Mouse (Mus musculus) midbrain, embryonic 10.5 days (tissue): ENCODE data around the gene Olfr551. TPM values are rescaled to one million over a fixed set of nuclear protein-coding genes. Genes with fewer than 3 reads are reported as not detected.
"Not testable (repeated sequence)": the region's sequence is repeated elsewhere in the genome, so short reads cannot be mapped to it uniquely, and the experiment has no call there.

Experiments used
- DNase-seq: peaks from one replicate; pipeline ENCODE4 v3.0.0-alpha.2; 2017; ENCODE audit warnings: low spot score
- H3K27ac ChIP-seq: fragments of 300-500 bp; sonication (generic); replicated peaks from 2 replicates; pipeline ENCODE4 v1.5.1; 2016; ENCODE audit warnings: mild to moderate bottlenecking
- H3K27me3 ChIP-seq: fragments of 300-500 bp; sonication (generic); 2 replicates; pipeline ENCODE4 v1.6.1; 2016; ENCODE audit warnings: low read depth, mild to moderate bottlenecking; ENCODE audit not compliant: poor library complexity, severe bottlenecking
- H3K36me3 ChIP-seq: fragments of 300-500 bp; sonication (generic); 2 replicates; pipeline ENCODE4 v1.6.1; 2016; ENCODE audit warnings: mild to moderate bottlenecking, moderate library complexity
- H3K4me1 ChIP-seq: fragments of 300-500 bp; sonication (generic); 2 replicates; pipeline ENCODE4 v1.6.1; 2016
- H3K4me3 ChIP-seq: fragments of 300-500 bp; sonication (generic); 2 replicates; pipeline ENCODE4 v1.5.1; 2016; ENCODE audit warnings: mild to moderate bottlenecking, moderate library complexity
- H3K9me3 ChIP-seq: fragments of 300-500 bp; sonication (generic); replicated peaks from 2 replicates; pipeline ENCODE4 v1.6.1; 2016; ENCODE audit warnings: mild to moderate bottlenecking
- WGBS: fragments of 180-500 bp; shearing (Covaris S2); methylation state at CpG from one replicate; pipeline ENCODE4 v1.1.7; 2016; 5-methylcytosine and 5-hydroxymethylcytosine counted together
- polyA plus RNA-seq: library from polyadenylated mRNA; unstranded; fragments of >200 nt; fragmentation: Nextera tagmentation; extraction: Ambion mirVana; gene quantifications from 2 replicates; pipeline ENCODE4 v1.2.1, GENCODE M21; 2016

Olfr551 gene
- not detected in 2 replicates for polyA plus RNA-seq

DNA sequence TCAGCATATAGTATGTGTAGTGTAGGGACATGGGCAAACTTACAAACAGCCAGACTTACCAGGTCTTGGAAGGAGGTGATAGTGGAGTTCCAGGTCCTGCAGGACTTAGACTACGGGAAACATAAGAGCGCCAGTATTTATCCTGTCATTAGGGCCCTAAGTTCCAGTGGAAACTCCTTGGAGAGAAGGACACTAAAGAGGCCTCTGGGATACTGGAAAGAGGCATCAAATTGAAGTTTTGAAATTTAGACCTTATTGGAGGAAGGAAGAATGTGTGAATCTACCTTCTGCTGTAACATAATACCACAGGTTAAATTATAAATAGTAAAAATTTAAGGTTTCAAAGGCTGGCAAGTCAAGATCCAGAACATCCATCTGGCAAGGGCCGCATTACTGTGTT lies at the start of gene Olfr551:
Gene Olfr551 (minus strand): TSS at position 101 of the 400 bp plus-strand sequence.
- 96% methylated on average over 3 of the region's 3 CpGs for WGBS
- no peaks in the 10 kb centered on the region for H3K4me1 ChIP-seq
- no peaks in the 10 kb centered on the region for H3K27me3 ChIP-seq
- no peak within 1 kb of the TSS for H3K27ac ChIP-seq
- no peaks in the 10 kb centered on the region for H3K9me3 ChIP-seq
- DNase-seq, result no peak
- H3K36me3 ChIP-seq, result no peaks in the 10 kb centered on the region
- H3K4me3 ChIP-seq, result no peak within 1 kb of the TSS

DNA sequence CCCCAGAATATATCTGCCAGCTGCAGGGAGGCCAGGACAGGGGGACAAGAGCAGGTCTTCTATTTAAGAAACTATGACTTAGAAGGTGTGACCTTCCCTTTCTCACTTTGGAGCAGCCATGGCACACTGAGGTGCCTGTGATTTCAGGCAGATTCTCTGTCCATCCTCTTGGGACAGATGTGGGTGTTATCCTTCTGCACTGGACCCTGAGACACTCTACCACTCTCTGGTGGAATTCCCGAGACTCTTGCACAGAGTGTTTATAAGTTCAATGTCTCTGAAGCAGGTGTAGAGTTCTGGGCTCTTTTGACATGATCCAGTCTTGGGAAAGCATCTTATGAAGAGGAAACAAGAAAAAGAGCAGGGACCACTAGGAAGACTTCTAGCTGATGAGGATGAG lies 46.4 kb upstream of the Olfr551 start, which contains the start of gene Olfr554:
Gene Olfr554 (plus strand): TSS at position 301 of the 400 bp plus-strand sequence.
- H3K36me3 ChIP-seq, result no peaks in the 10 kb centered on the region
- H3K9me3 ChIP-seq, result no peaks in the 10 kb centered on the region
- no peak within 1 kb of the TSS for H3K27ac ChIP-seq
- WGBS, result 76% methylated on average over 1 of the region's 1 CpGs
- H3K4me1 ChIP-seq, result no peaks in the 10 kb centered on the region
- H3K27me3 ChIP-seq, result no peaks in the 10 kb centered on the region
- no peak for DNase-seq
- H3K4me3 ChIP-seq, result no peak within 1 kb of the TSS

DNA sequence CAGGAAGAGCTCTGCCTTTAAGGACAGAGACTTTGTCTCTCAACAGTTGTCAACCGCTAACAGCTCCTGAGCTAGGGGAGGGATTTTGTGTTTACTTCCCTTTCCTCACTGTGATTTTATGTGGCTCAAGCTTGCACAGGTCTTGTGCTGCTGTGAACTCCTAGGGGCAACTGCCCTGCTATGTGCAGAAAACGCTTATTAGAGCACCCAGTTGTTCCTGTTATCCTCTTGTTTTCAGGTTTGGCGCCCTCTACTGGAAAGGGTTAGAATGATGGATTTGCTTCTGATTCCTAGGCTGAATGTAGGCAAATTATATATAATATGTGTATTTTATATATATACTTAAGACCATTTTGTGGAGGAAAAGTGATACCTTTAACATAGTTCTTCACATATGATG lies 45.0 kb upstream of the Olfr551 start:
- no peaks in the 10 kb centered on the region for H3K9me3 ChIP-seq
- H3K4me1 ChIP-seq, result no peaks in the 10 kb centered on the region
- H3K36me3 ChIP-seq, result no peaks in the 10 kb centered on the region
- 41% methylated on average over 3 of the region's 3 CpGs for WGBS
- no peak overlapping the region for H3K27ac ChIP-seq
- no peak overlapping the region for H3K4me3 ChIP-seq
- no peak for DNase-seq
- no peaks in the 10 kb centered on the region for H3K27me3 ChIP-seq

DNA sequence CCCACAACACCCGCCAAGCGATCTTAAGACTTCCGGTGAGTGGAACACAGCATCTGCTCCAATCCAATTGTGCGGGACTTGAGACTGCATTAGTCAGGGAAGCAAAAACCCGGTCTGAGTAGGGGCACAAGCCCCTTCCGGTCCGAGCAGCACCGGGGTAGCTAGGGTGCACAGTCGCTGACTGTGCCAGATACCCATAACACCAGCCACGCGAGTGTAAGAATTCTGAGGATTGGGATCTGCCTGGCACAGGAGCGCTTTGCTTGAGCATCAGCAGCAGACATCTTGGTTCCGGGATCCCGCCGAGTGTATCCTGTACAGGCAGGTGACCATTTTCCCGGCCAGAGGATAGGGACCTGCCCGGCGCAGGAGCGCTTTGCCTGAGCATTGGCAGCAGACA lies 28.7 kb upstream of the Olfr551 start:
- H3K9me3 ChIP-seq, H3K27me3 ChIP-seq, H3K4me1 ChIP-seq, H3K4me3 ChIP-seq, DNase-seq, H3K36me3 ChIP-seq, H3K27ac ChIP-seq: not testable (repeated sequence)
- 88% methylated on average over 19 of the region's 19 CpGs for WGBS

DNA sequence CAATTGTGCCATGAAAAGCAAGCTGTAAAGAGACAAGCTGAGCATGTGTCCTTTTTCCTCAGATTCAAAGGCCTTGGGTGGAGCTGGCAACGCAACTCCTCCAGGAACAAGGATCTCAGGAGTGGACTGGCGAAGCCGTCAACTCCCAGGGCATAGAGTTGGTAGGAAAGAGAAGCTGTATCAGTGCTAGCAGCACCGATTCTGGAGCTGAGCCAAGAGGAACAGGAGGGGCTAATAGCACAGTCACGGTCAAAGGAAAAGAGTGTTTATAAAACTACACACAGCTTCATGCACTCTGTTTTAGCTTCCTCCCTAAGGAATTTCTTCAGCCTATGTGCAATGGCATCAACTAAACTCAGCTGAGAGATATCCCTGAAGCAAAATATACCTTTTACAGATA lies 27.9 kb upstream of the Olfr551 start:
- no peak overlapping the region for H3K4me3 ChIP-seq
- no peaks in the 10 kb centered on the region for H3K9me3 ChIP-seq
- no peaks in the 10 kb centered on the region for H3K27me3 ChIP-seq
- H3K4me1 ChIP-seq, result no peaks in the 10 kb centered on the region
- no peaks in the 10 kb centered on the region for H3K36me3 ChIP-seq
- WGBS, result 84% methylated on average over 5 of the region's 5 CpGs
- H3K27ac ChIP-seq, result no peak overlapping the region
- DNase-seq, result no peak

DNA sequence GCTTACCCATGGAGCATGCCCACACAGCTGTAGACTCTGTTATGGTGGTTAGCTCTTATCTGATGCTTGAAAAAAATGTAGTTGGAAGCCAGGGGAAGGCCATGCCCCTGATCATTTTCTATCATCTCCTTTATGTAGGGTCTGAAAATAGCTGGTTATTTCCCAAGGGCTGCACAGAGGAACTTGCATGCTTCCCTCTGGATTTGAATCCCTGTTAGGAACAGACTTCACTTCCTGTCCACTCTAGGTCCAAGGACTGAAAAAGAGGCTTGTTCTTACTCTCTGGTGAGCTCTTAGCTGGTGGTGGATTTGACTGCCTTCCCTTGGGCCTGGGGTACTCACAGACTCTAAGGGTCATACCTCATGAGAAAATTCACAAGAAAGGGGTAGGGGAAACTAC lies 26.4 kb upstream of the Olfr551 start, which contains the start of gene Olfr553:
Gene Olfr553 (minus strand): TSS at position 101 of the 400 bp plus-strand sequence.
- H3K27me3 ChIP-seq, result no peaks in the 10 kb centered on the region
- H3K36me3 ChIP-seq, result no peaks in the 10 kb centered on the region
- H3K4me1 ChIP-seq, result no peaks in the 10 kb centered on the region
- H3K27ac ChIP-seq, result no peak within 1 kb of the TSS
- no peak within 1 kb of the TSS for H3K4me3 ChIP-seq
- no peak for DNase-seq
- H3K9me3 ChIP-seq, result no peaks in the 10 kb centered on the region

DNA sequence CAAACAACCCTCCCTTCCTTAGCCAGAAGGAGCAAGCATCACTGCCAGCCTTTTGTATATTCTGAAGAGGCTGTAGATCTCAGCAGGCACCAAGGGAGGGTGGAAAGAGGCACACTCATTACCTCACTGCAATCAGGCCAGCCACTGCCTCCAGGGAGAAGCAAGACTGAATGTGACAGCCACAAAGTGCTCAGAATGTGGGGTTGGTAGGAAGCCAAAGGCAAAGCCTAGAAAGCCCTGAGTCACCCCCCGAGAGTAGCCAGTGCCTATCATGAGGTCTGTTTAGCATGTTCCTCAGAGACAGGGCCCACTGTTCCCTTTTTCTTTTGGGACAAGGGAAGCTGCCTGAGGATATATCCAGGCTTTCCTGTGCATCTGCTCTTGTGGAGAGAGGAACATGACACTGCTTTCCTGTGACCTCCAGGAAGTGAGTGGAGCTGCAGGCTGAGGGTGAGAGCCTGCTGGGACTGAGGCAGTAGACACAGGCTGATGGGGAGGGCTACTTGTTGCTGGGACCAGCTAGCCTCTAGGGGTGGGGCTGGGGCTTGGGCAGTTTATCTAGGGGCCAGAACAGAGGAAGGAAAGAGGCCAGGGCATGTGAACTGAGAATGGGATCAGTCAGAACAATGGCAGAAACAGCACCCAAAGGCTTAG lies 5.8 kb upstream of the Olfr551 start, which contains the start of gene Olfr552:
Gene Olfr552 (plus strand): TSS at position 393 of the 654 bp plus-strand sequence.
- Histone ChIP-seq H3K27me3 (no peaks in the 10 kb centered on the region), H3K4me3 (no peak within 1 kb of the TSS), H3K27ac (no peak within 1 kb of the TSS), H3K36me3 (no peaks in the 10 kb centered on the region), H3K9me3 (no peaks in the 10 kb centered on the region), H3K4me1 (no peaks in the 10 kb centered on the region)
- no peak for DNase-seq
- 81% methylated on average over 1 of the region's 1 CpGs for whole genome bisulfite sequencing

DNA sequence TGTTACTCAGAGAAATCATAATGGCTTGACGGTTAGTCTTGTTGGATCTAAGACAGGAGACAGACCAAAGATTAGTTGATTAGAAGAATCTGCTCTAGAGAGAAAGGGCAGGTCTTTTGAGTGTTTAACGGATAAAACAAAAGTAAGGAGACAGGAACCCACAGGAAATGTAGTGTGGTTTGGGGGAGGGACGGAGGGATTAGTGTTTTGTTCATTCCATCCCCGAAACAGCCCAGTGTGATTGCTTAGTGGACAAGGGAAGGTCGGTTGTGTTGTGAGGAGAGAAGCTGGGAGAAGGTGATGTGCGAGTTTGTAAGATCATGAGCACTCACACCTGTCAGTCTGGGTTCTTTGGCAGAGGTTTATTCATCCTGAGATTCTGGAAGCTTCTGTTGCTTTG lies 15.7 kb downstream of the Olfr551 start:
- DNase-seq, result no peak
- H3K27ac ChIP-seq, result no peak overlapping the region
- WGBS, result 64% methylated on average over 6 of the region's 6 CpGs
- H3K9me3 ChIP-seq, result no peaks in the 10 kb centered on the region
- H3K4me3 ChIP-seq, result no peak overlapping the region
- H3K36me3 ChIP-seq, result no peaks in the 10 kb centered on the region
- peaks cover 10% of the 10 kb centered on the region; the same call in 1 of the 2 replicates for H3K27me3 ChIP-seq
- H3K4me1 ChIP-seq, result peaks cover 22% of the 10 kb centered on the region

DNA sequence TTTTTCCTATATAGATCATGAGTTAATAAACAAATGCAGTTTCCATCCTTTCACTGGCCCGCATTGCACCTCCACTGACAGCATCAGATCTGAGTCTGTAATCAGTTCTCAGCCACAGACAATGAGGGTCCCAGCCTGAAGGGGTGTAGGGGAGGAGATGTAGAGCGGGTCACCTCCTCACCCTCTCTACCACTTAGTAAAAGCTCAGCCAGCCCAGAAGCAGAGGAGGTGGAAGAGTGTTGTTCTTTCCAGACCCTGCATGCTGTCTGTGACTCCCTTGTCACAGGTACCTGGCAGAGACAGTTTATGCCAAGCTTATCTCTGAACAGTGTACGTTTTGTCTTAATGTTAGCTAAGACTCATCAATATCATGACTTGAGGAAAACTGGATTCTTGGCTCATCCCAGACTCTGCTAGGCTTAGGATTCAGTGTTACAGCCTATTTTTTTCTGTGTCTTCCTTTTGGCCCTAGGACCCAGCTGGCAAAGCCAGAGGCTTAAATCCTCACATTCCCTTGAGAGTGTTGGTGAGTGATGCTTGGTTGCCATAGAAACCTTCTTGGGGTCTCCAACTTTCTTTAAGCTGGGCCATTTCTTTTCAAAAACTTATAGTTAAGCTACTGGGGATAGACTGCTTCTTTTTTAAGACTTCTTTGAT lies 18.4 kb downstream of the Olfr551 start:
- WGBS, result 53% methylated on average over 3 of the region's 3 CpGs
- peak; percentile 53 for DNase-seq

DNA sequence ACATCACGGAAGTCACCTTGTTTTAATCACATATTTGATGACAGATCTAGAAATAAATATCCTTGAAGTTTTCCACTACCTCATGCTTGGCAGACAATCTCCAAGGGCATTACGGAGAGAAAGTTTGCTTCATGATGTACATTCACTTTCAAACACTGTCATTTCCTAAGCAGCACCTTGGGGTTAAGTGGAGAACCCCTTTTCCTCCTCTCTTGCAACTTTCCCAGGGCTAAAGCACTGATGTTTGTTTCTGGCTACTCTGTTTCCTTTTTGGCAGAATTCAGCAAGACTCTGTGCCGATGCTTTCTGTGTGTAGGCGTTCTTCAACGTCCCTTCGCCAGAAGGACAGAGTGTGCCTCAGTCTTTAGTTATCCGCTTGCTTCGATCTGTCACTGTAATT lies 20.5 kb downstream of the Olfr551 start, which contains the start of gene Olfr550:
Gene Olfr550 (plus strand): TSS at position 301 of the 400 bp plus-strand sequence.
- Histone ChIP-seq H3K9me3 (no peaks in the 10 kb centered on the region), H3K4me1 (peaks cover 22% of the 10 kb centered on the region), H3K27ac (0 out of 2 replicates have a peak within 1 kb of the TSS, but pooled peaks have one; percentile 13), H3K27me3 (peaks cover 10% of the 10 kb centered on the region; the same call in 1 of the 2 replicates), H3K36me3 (no peaks in the 10 kb centered on the region), H3K4me3 (no peak within 1 kb of the TSS)
- 93% methylated on average over 8 of the region's 8 CpGs for WGBS
- DNase-seq, result no peak

More for the DNA sequence above, 18.4 kb downstream of the Olfr551 start:
- Histone ChIP-seq H3K27ac (peak overlapping the region; percentile 57), H3K4me1 (peaks cover 22% of the 10 kb centered on the region), H3K4me3 (no peak overlapping the region), H3K27me3 (peaks cover 10% of the 10 kb centered on the region; the same call in 1 of the 2 replicates), H3K36me3 (no peaks in the 10 kb centered on the region), H3K9me3 (no peaks in the 10 kb centered on the region)

DNA sequence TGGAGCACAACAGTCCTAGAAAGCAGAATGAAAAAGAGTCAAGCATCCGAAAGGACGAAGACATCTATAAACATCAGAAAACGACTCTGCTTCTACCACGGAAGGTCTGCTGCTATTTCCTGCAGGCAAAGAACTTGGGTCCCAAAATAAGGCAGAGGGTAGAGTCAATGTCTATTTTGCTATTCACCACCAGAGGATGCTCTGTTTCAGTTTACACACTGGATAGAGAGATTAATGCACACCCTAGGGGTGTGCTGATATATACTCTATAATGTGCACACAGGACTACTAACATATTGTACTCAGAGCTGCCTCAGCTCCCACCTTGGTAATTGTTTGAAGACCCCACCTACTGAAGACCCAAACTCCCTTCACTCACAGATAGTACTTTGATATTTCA lies 25.5 kb downstream of the Olfr551 start:
- H3K36me3 ChIP-seq, result no peaks in the 10 kb centered on the region
- H3K9me3 ChIP-seq, result no peaks in the 10 kb centered on the region
- DNase-seq, result no peak
- H3K27ac ChIP-seq, result no peak overlapping the region
- H3K27me3 ChIP-seq, result 0 out of 2 replicates have a peak, but pooled peaks cover 2% of the 10 kb centered on the region
- WGBS, result 90% methylated on average over 4 of the region's 4 CpGs
- no peak overlapping the region for H3K4me3 ChIP-seq
- H3K4me1 ChIP-seq, result peaks cover 21% of the 10 kb centered on the region

DNA sequence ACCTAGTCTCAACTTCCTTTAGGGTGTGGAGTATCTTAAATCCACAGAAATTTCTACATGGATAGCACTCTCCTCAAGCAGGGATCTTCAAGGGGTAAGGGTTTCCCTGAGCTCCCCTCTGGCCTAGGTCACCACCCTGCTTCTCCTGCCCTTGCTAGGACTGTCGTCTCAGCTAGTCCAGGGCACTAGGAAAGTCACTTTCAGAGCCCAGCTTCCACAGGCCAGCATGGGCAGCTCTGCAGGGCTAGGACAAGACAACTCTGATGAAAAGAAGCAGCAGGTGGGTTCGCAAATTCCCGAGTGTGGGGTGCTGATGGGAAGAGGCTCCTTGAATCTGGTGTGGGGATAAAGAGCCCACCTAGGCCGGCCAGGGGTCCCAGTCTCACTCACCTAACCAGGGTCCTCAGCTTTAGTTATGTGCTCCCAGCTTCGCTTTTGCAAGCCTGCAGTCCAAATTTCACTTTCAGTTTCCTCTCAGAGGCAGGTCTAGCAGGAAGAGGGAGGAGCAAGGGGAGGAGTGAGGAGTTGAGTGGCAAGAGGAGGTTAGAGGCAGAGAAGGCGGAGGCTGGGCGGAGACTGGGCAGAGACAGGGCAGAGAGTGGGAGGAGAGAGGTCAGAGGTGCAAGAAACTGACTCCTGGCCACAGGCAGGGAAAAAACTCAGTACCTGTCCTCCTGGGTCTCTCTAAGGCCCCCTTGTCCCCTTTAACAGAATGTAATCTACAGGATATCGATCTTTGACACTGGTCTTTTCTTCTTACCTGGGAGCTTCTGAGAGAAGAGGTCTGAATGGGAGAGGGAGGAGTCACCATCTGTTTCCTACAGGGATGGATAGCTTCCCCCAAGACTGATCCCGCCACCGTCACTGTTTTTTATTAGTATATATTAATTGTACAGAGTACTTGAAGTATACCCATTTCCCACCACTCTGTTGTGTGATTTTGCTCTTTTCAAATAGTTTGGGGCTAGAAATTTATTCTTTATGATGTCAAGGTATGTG lies 26.4 kb downstream of the Olfr551 start, which contains the start of gene Trim21:
Gene Trim21 (minus strand): TSS at position 488 of the 999 bp plus-strand sequence.
- Histone ChIP-seq H3K27ac (peak within 1 kb of the TSS; percentile 77), H3K9me3 (no peaks in the 10 kb centered on the region), H3K27me3 (no peaks in the 10 kb centered on the region), H3K4me1 (peaks cover 29% of the 10 kb centered on the region), H3K4me3 (peak within 1 kb of the TSS; percentile 52), H3K36me3 (no peaks in the 10 kb centered on the region)
- peak; percentile 62 for DNase-seq
- WGBS, result 24% methylated on average over 10 of the region's 10 CpGs
